Mouse (Mus musculus) CH12.LX (cell line): ENCODE data around the gene Tle6. TPM values are rescaled to one million over a fixed set of nuclear protein-coding genes. Genes with fewer than 3 reads are reported as not detected.
A peak's percentile ranks its signal among the peaks of the same experiment; 100 is the strongest.

Source experiments
- DNase-seq: peaks from one replicate; pipeline ENCODE4 v3.0.0-alpha.2; 2013; ENCODE audit errors: extremely low read depth
- H3K27ac ChIP-seq: 2 replicates; pipeline ENCODE4 v1.5.1; 2012; ENCODE audit warnings: low read depth, mild to moderate bottlenecking, control low read depth, moderate library complexity; ENCODE audit not compliant: insufficient read depth
- H3K27me3 ChIP-seq: replicated peaks from 2 replicates; pipeline ENCODE3; 2012; ENCODE audit warnings: inconsistent platforms
- H3K36me3 ChIP-seq, 2 experiments: replicated peaks in 1 of 2; 2 replicates each; pipeline versions ENCODE3 to v1.6.1; 2012; ENCODE audit warnings: inconsistent platforms in 1 of 2, low read length in 1 of 2, mild to moderate bottlenecking in 1 of 2, mixed read lengths in 1 of 2, moderate library complexity in 1 of 2; ENCODE audit not compliant: control insufficient read depth in 1 of 2, insufficient read depth in 1 of 2
- H3K4me1 ChIP-seq, 2 experiments: 2 replicates each; pipeline ENCODE4 v1.6.1; 2012; ENCODE audit warnings: inconsistent platforms in 1 of 2, moderate library complexity in 1 of 2; ENCODE audit not compliant: insufficient read depth in 2 of 2, control insufficient read depth in 1 of 2
- H3K4me2 ChIP-seq: 2 replicates; pipeline ENCODE4 v1.6.1; 2012; ENCODE audit warnings: low read depth, mild to moderate bottlenecking, control low read depth; ENCODE audit not compliant: poor library complexity, insufficient read depth, severe bottlenecking
- H3K4me3 ChIP-seq, 3 experiments: fragments of 150-350 bp in 1 of 3; sonication (generic) in 1 of 3; replicated peaks in 1 of 3; 2 replicates each; pipeline versions ENCODE3 to v1.5.1; 2011 to 2012; ENCODE audit warnings: low read depth in 2 of 3, low read length in 2 of 3, mild to moderate bottlenecking in 2 of 3, moderate library complexity in 2 of 3, control low read depth in 1 of 3, improper control_type of control experiment in 1 of 3, inconsistent platforms in 1 of 3, mixed read lengths in 1 of 3; ENCODE audit not compliant: poor library complexity in 1 of 3
- H3K79me2 ChIP-seq: replicated peaks from 2 replicates; pipeline ENCODE4 v1.6.1; 2012; ENCODE audit warnings: mild to moderate bottlenecking, moderate library complexity; ENCODE audit not compliant: control insufficient read depth, poor library complexity, insufficient read depth, severe bottlenecking; ENCODE audit errors: extremely low read depth
- H3K9ac ChIP-seq: 2 replicates; pipeline ENCODE4 v1.6.1; 2012; ENCODE audit warnings: low read depth, mild to moderate bottlenecking, control low read depth, moderate library complexity; ENCODE audit not compliant: insufficient read depth
- H3K9me3 ChIP-seq: replicated peaks from 2 replicates; pipeline ENCODE3; 2012; ENCODE audit warnings: low read length, inconsistent platforms, mixed read lengths
- CHD1 ChIP-seq: IDR thresholded peaks from 2 replicates; pipeline ENCODE4 v1.6.1; 2012; ENCODE audit warnings: low read depth, low read length, improper control_type of control experiment, inconsistent platforms
- CHD2 ChIP-seq: IDR thresholded peaks from 2 replicates; pipeline ENCODE4 v1.6.1; 2011; ENCODE audit warnings: low read length, improper control_type of control experiment
- GABPA ChIP-seq: IDR thresholded peaks from 2 replicates; pipeline ENCODE4 v1.6.1; 2012; ENCODE audit warnings: low read depth, low read length, improper control_type of control experiment, inconsistent platforms; ENCODE audit not compliant: insufficient replicate concordance
- IRF4 ChIP-seq: IDR thresholded peaks from 2 replicates; pipeline ENCODE4 v1.6.1; 2014; ENCODE audit warnings: low read depth, mild to moderate bottlenecking, inconsistent platforms, low read length, improper control_type of control experiment
- MAFK ChIP-seq: IDR thresholded peaks from 2 replicates; pipeline ENCODE4 v1.6.1; 2011; ENCODE audit warnings: low read length, improper control_type of control experiment; ENCODE audit not compliant: insufficient replicate concordance
- MAZ ChIP-seq: IDR thresholded peaks from 2 replicates; pipeline ENCODE4 v1.6.1; 2012; ENCODE audit warnings: low read depth, mild to moderate bottlenecking, inconsistent platforms, low read length, improper control_type of control experiment, moderate library complexity
- MYC ChIP-seq: IDR thresholded peaks from 2 replicates; pipeline ENCODE4 v1.6.1; 2011; ENCODE audit warnings: low read depth, mild to moderate bottlenecking, improper control_type of control experiment, low read length
- NELFE ChIP-seq: IDR thresholded peaks from 2 replicates; pipeline ENCODE4 v1.6.1; 2011; ENCODE audit warnings: low read depth, low read length, improper control_type of control experiment
- PAX5 ChIP-seq: IDR thresholded peaks from 2 replicates; pipeline ENCODE4 v1.6.1; 2012; ENCODE audit warnings: low read length, inconsistent platforms, mixed read lengths
- POLR2AphosphoS2 ChIP-seq: IDR thresholded peaks from 2 replicates; pipeline ENCODE4 v1.6.1; 2011; ENCODE audit warnings: low read depth, low read length, improper control_type of control experiment
- RAD21 ChIP-seq: IDR thresholded peaks from 2 replicates; pipeline ENCODE4 v1.6.1; 2011; ENCODE audit warnings: low read depth, mild to moderate bottlenecking, low read length, improper control_type of control experiment, moderate library complexity
- RCOR1 ChIP-seq: conservative IDR thresholded peaks from 2 replicates; pipeline ENCODE4 v1.6.1; 2012; ENCODE audit warnings: low read depth, mild to moderate bottlenecking, inconsistent platforms, low read length, improper control_type of control experiment
- SIN3A ChIP-seq: IDR thresholded peaks from 2 replicates; pipeline ENCODE4 v1.6.1; 2012; ENCODE audit warnings: low read length, improper control_type of control experiment, inconsistent platforms
- SMC3 ChIP-seq: IDR thresholded peaks from 2 replicates; pipeline ENCODE4 v1.6.1; 2011; ENCODE audit warnings: low read depth, low read length, improper control_type of control experiment
- TCF12 ChIP-seq: IDR thresholded peaks from 2 replicates; pipeline ENCODE4 v1.6.1; 2014; ENCODE audit warnings: low read depth, mild to moderate bottlenecking, inconsistent platforms, low read length, improper control_type of control experiment
- USF1 ChIP-seq: IDR thresholded peaks from 2 replicates; pipeline ENCODE4 v1.6.1; 2014; ENCODE audit warnings: low read depth, mild to moderate bottlenecking, inconsistent platforms, low read length, improper control_type of control experiment
- ZC3H11A ChIP-seq: IDR thresholded peaks from 2 replicates; pipeline ENCODE4 v1.6.1; 2012; ENCODE audit warnings: low read depth, mild to moderate bottlenecking, inconsistent platforms, low read length, improper control_type of control experiment
- ZKSCAN1 ChIP-seq: IDR thresholded peaks from 2 replicates; pipeline ENCODE4 v1.6.1; 2012; ENCODE audit warnings: low read depth, inconsistent platforms, low read length, improper control_type of control experiment, borderline replicate concordance
- ZNF384 ChIP-seq: IDR thresholded peaks from 2 replicates; pipeline ENCODE4 v1.6.1; 2012; ENCODE audit warnings: low read depth, low read length, improper control_type of control experiment, inconsistent platforms
- dilution Hi-C: fragments of 300-500 bp; cut with MboI; formaldehyde crosslinking; loops from 2 replicates; pipeline ENCODE4 v1.14.3; 2020; ENCODE audit warnings: low sequenced_read_pairs; ENCODE audit not compliant: extremely low pct_unique_long_range_greater_than_20kb, extremely low pct_ligation_motif_present
- in situ Hi-C: fragments of 300-500 bp; cut with MboI; formaldehyde crosslinking; loops from 3 replicates; pipeline ENCODE4 v1.14.3; 2019; ENCODE audit warnings: low sequenced_read_pairs, low pct_ligation_motif_present, low pct_unique_long_range_greater_than_20kb, mixed read lengths
- polyA plus RNA-seq: library from polyadenylated mRNA; unstranded; fragments of >175 nt; gene quantifications from 2 replicates; pipeline ENCODE4 v1.2.1, GENCODE M21; 2012; ENCODE audit warnings: low read depth; ENCODE audit not compliant: insufficient read length
- total RNA-seq, 2 experiments: library from RNA; depleted of rRNA; stranded (reverse); fragments of 300-350 nt in 1 of 2; fragments of >200 nt in 1 of 2; gene quantifications; 2 replicates each; pipeline ENCODE4 v1.2.3; 2012 to 2014

The Tle6 gene
- total and polyA plus RNA-seq, 3 experiments: 0.39 to 1.3 (median 1.2) TPM

DNA sequence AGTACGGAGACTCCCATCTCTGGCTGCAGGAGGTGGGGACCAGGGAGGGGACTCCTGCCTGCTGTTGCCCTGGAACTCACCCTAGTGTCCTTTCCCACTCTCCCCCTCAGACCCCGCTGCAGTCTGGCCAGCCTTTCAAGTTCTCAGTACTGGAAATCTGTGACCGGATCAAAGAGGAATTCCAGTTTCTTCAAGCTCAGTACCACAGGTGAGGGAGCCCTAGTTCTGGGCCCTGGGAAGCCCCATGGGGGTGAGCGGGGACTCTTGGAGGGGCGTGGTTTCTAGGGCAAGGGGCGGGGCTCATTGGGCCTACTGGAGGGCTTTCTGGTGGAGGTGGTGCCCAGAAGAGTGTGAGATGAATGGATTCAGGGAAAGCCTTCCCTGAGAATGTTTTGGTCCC, 25.2 kb downstream of the Tle6 start:
- H3K4me2 ChIP-seq: no peak overlapping the region
- H3K36me3 ChIP-seq: no peaks in the 10 kb centered on the region
- no peak for DNase-seq
- dilution Hi-C loops (no loop called here), in situ Hi-C loops (no loop called here)
- peaks cover 100% of the 10 kb centered on the region for H3K27me3 ChIP-seq
- no peaks in the 10 kb centered on the region for H3K79me2 ChIP-seq
- peaks cover 11% of the 10 kb centered on the region for H3K9me3 ChIP-seq
- TF ChIP-seq MYC (no peak), RAD21 (no peak), GABPA (no peak)
- no peak overlapping the region for H3K27ac ChIP-seq
- no peak overlapping the region for H3K9ac ChIP-seq
- H3K4me3 ChIP-seq: no peak overlapping the region
- H3K4me1 ChIP-seq: peaks cover 2 to 9% of the 10 kb centered on the region in 2 experiments; a peak in 3 of 4 replicates

DNA sequence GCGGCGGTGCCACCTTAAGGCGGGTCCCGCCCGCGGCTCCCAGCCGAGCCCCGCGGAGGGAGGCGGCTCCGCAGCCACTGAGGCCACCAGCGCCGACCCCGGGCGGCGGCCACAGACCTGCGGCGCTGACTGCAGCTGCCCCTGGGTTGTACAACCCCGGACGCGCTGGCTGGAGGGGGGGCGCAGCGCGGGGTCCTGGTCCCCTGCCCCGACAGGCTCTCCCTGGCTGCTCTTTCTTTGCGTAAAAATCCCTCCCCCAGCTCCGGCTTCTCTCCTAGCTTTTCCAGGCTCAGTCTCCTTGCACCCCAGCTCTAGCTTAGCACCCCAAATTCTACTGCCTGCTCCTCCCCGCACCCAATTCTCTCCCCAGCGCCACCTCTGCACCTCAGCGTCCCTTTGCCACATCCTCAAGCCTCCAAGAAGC, 25.7 kb downstream of the Tle6 start:
- Histone ChIP-seq H3K79me2 (no peaks in the 10 kb centered on the region), H3K9ac (no peak overlapping the region), H3K4me2 (peak overlapping the region; percentile 52; the same call in 1 of the 2 replicates), H3K4me1 (peaks cover 2 to 9% of the 10 kb centered on the region in 2 experiments; a peak in 2 of 4 replicates), H3K27me3 (peaks cover 100% of the 10 kb centered on the region), H3K27ac (no peak overlapping the region), H3K36me3 (no peaks in the 10 kb centered on the region), H3K9me3 (peaks cover 11% of the 10 kb centered on the region), H3K4me3 (no peak overlapping the region)
- in situ Hi-C loops: no loop called here
- no peak for DNase-seq
- TF ChIP-seq TCF12: no peak
- no peak for TF ChIP-seq MAZ
- TF ChIP-seq ZNF384: no peak
- TF ChIP-seq NELFE: no peak
- TF ChIP-seq GABPA: no peak
- no peak for TF ChIP-seq CHD1
- TF ChIP-seq SMC3: no peak
- TF ChIP-seq ZKSCAN1: no peak
- TF ChIP-seq PAX5: no peak
- no peak for TF ChIP-seq IRF4
- TF ChIP-seq USF1: no peak
- TF ChIP-seq POLR2AphosphoS2: no peak
- TF ChIP-seq MAFK: no peak
- no peak for TF ChIP-seq ZC3H11A
- no peak for TF ChIP-seq RCOR1
- no peak for TF ChIP-seq MYC
- no peak for TF ChIP-seq SIN3A
- no peak for TF ChIP-seq CHD2
- dilution Hi-C loops: no loop called here
